Mouse (Mus musculus): ENCODE measurements around the gene Lmo4. TPM values are rescaled to one million over a fixed set of nuclear protein-coding genes. Genes with fewer than 3 reads are reported as not detected.
A peak's percentile ranks its signal among the peaks of the same experiment; 100 is the strongest.

Lmo4 gene
- total and polyA plus RNA-seq, 3 experiments: 46.3 to 64.0 (median 57.6) TPM

DNA sequence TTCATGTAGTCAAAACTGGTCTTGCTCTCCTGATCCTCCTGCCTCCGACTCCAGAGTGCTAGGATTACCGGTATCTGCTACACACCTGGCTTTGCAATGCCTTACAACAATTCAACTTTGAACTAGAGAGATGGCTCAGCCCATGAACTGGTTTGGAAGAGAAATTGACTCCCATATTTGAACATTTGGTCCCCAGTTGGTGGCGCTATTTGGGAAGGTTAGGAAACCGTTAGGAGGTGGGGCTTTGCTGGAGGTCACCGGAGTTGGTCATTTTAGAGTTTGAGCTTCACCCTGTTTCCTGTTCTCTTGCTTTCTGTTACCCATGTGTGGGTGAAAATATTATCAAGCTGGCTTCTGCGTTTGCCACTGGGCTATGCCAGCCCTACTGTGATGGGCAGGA lies 22.8 kb downstream of the Lmo4 start:
- Histone ChIP-seq H3K79me2 (replicated peaks; ENCODE audit: control insufficient read depth, extremely low read depth, insufficient read depth, poor library complexity, severe bottlenecking) (no peaks in the 10 kb centered on the region), H3K27ac (ENCODE audit: insufficient read depth, low read depth) (no peak overlapping the region), H3K9ac (ENCODE audit: insufficient read depth, low read depth) (no peak overlapping the region), H3K4me3 (replicated peaks in 1 of 3; ENCODE audit: low read depth in 2 of 3, low read length in 2 of 3, poor library complexity in 1 of 3) (no peak overlapping the region), H3K4me2 (ENCODE audit: insufficient read depth, low read depth, poor library complexity, severe bottlenecking) (no peak overlapping the region), H3K27me3 (replicated peaks) (peaks cover 2% of the 10 kb centered on the region), H3K9me3 (replicated peaks; ENCODE audit: low read length) (no peaks in the 10 kb centered on the region), H3K36me3 (replicated peaks in 1 of 2; ENCODE audit: control insufficient read depth in 1 of 2, insufficient read depth in 1 of 2, low read length in 1 of 2) (peaks cover 2 to 8% of the 10 kb centered on the region in 2 experiments), H3K4me1 (ENCODE audit: control insufficient read depth in 1 of 2, insufficient read depth in 2 of 2) (peaks cover 8 to 13% of the 10 kb centered on the region in 2 experiments; a peak in 3 of 4 replicates)
- peak; percentile 29 for DNase-seq (ENCODE audit: extremely low read depth)
- dilution Hi-C loops (cut with MboI; ENCODE audit: extremely low pct_ligation_motif_present, extremely low pct_unique_long_range_greater_than_20kb, low sequenced_read_pairs): no loop called here
- TF ChIP-seq RAD21 (IDR thresholded peaks at IDR 0.05; ENCODE audit: low read depth, low read length): peak; percentile 51
- no peak for TF ChIP-seq E2F4 (IDR thresholded peaks at IDR 0.05; ENCODE audit: insufficient replicate concordance, low read depth, low read length)
- peak in 1 of 2 experiments; percentile 61; a peak in 2 of 4 replicates for TF ChIP-seq CTCF (conservative IDR thresholded peaks at IDR 0.05 in 1 of 2, IDR thresholded peaks at IDR 0.05 in 1 of 2; ENCODE audit: low read depth in 2 of 2, low read length in 2 of 2)
- no peak for TF ChIP-seq TBP (conservative IDR thresholded peaks at IDR 0.05; ENCODE audit: low read depth, low read length)
- peak; percentile 44 for TF ChIP-seq SMC3 (IDR thresholded peaks at IDR 0.05; ENCODE audit: low read depth, low read length)
- TF ChIP-seq GABPA (IDR thresholded peaks at IDR 0.05; ENCODE audit: insufficient replicate concordance, low read depth, low read length): no peak
- in situ Hi-C loops (cut with MboI; ENCODE audit: low pct_ligation_motif_present, low pct_unique_long_range_greater_than_20kb, low sequenced_read_pairs): no loop called here

DNA sequence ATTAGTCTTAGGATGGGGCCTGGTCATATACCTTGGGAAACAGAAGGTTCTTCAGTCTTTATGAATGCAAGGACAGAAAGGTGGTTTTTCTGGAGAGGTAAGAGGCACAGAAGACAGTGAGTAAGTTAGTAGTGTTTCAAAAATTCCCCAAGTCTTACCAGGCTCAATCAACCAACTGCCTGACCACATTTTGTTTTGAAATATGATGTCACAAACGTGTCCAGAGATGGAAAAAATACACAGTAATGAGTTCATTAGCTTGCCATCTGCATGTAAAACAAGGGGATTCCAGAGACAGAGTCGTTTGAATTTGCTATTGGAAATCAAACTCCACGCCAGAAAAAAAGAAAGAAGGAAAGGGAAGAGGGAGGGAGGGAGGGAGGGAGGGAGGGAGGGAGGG lies 26.1 kb downstream of the Lmo4 start:
- Histone ChIP-seq H3K4me2 (ENCODE audit: insufficient read depth, low read depth, poor library complexity, severe bottlenecking) (no peak overlapping the region), H3K27ac (ENCODE audit: insufficient read depth, low read depth) (no peak overlapping the region), H3K27me3 (replicated peaks) (peaks cover 4% of the 10 kb centered on the region), H3K9me3 (replicated peaks; ENCODE audit: low read length) (no peaks in the 10 kb centered on the region), H3K4me3 (replicated peaks in 1 of 3; ENCODE audit: low read depth in 2 of 3, low read length in 2 of 3, poor library complexity in 1 of 3) (no peak overlapping the region), H3K9ac (ENCODE audit: insufficient read depth, low read depth) (no peak overlapping the region), H3K36me3 (replicated peaks in 1 of 2; ENCODE audit: control insufficient read depth in 1 of 2, insufficient read depth in 1 of 2, low read length in 1 of 2) (no peaks in the 10 kb centered on the region), H3K79me2 (replicated peaks; ENCODE audit: control insufficient read depth, extremely low read depth, insufficient read depth, poor library complexity, severe bottlenecking) (no peaks in the 10 kb centered on the region), H3K4me1 (ENCODE audit: control insufficient read depth in 1 of 2, insufficient read depth in 2 of 2) (peaks cover 8 to 13% of the 10 kb centered on the region in 2 experiments; a peak in 3 of 4 replicates)
- DNase-seq (ENCODE audit: extremely low read depth): peak; percentile 27
- TF ChIP-seq MEF2A (IDR thresholded peaks at IDR 0.05; ENCODE audit: borderline replicate concordance, low read depth, low read length) (0 out of 2 replicates have a peak, but pooled peaks have one; percentile 42), EP300 (IDR thresholded peaks at IDR 0.05; ENCODE audit: low read length) (peak; percentile 23; the same call in 1 of the 2 replicates), ETS1 (conservative IDR thresholded peaks at IDR 0.05; ENCODE audit: low read depth, low read length) (peak; percentile 65; the same call in 1 of the 2 replicates), BHLHE40 (IDR thresholded peaks at IDR 0.05; ENCODE audit: low read depth, low read length) (peak; percentile 88), ZMIZ1 (IDR thresholded peaks at IDR 0.05; ENCODE audit: low read depth, low read length) (no peak), IRF4 (IDR thresholded peaks at IDR 0.05; ENCODE audit: low read depth, low read length) (peak; percentile 33; the same call in 1 of the 2 replicates), JUND (conservative IDR thresholded peaks at IDR 0.05; ENCODE audit: low read depth, low read length) (no peak), CHD1 (IDR thresholded peaks at IDR 0.05; ENCODE audit: low read depth, low read length) (no peak), ZKSCAN1 (IDR thresholded peaks at IDR 0.05; ENCODE audit: borderline replicate concordance, low read depth, low read length) (no peak), JUN (IDR thresholded peaks at IDR 0.05; ENCODE audit: insufficient read depth, low read depth, low read length) (peak; percentile 13; the same call in 1 of the 2 replicates), USF1 (IDR thresholded peaks at IDR 0.05; ENCODE audit: low read depth, low read length) (no peak), TCF12 (IDR thresholded peaks at IDR 0.05; ENCODE audit: low read depth, low read length) (0 out of 2 replicates have a peak, but pooled peaks have one; percentile 15)
- dilution Hi-C loops (cut with MboI; ENCODE audit: extremely low pct_ligation_motif_present, extremely low pct_unique_long_range_greater_than_20kb, low sequenced_read_pairs): no loop called here
- in situ Hi-C loops (cut with MboI; ENCODE audit: low pct_ligation_motif_present, low pct_unique_long_range_greater_than_20kb, low sequenced_read_pairs): no loop called here

Data from CH12.LX (cell line).